Mouse (Mus musculus): ENCODE data around the gene Polk. TPM values are rescaled to one million over a fixed set of nuclear protein-coding genes. Genes with fewer than 3 reads are reported as not detected.

Gene Polk
- 10 to 100 TPM; 23.3 to 28.0 TPM for polyA plus RNA-seq (2017; shearing (Covaris generic))

- ATAC-seq = peak; percentile 91
Measured at GRCm38 (mm10) chr13:96542081-96542889, at the start of gene Polk, which contains the start of gene Col4a3bp. Gene Polk (minus strand): TSS chr13:96542579. Gene Col4a3bp (plus strand): TSS chr13:96542618.

DNA sequence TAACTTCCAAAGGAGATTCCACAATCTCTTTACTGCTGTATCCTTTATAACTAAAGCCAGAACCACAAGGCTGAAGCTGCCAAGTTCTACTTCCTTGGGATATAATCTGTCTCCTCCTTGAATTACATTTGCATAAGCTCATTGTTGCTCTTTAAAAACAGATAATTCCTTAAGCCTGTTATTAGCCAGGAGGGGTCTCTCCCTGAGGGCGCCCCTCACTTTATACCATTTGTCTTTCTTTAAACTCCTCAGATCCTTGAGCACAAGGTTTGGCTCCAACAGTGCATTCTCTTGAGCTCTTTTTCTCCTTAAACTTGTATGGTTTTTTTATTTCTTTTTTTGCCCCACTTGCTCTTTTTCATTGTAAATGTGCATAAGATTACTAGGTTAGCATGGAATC, 46.3 kb upstream of the Polk start:
- ATAC-seq = no peak

- no peak for ATAC-seq
Measured at GRCm38 (mm10) chr13:96586540-96586939, 44.2 kb upstream of the Polk start.

DNA sequence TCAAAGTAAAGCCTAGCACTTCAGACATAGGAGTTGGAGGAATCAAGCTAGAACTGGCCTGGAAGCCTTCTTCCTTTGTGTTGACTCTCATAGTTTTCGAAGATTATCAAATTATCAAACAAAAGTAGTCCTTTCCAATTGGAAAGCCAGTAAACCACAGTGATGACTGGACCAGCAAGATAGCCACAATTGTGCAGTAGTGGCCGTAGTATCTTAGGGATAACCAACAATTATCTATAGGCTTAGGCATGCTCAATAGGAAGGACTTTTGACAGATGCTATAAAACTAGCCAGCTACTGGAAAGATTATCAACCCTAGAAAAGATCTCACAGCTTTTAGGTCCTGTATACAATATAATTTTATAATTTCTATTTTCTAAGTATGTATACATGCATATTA, 41.8 kb upstream of the Polk start:
- no peak for ATAC-seq

- no peak for ATAC-seq
Measured at GRCm38 (mm10) chr13:96579979-96580378, 37.6 kb upstream of the Polk start.

DNA sequence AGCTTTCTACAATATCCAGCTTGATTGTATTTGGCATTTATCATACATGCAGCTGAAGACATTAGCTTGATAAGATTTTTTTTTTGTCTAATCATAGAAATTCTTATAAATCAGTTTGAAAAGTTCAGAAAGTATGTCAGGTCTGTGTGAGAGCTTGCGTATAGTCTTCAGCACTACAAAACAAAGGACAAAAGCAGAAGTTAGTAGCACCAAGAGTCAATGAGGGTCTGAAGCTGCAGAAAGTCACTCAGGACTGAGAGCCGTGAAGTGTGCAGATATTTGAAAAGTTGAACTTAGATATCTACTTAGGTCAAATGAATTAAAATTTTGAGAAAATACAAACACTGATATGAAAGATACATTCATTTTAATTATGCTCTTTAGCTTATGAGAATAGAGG, 36.7 kb upstream of the Polk start:
- ATAC-seq = no peak

GRCm38 (mm10) chr13:96574170-96574569, 31.8 kb upstream of the Polk start:
- no peak for ATAC-seq

DNA sequence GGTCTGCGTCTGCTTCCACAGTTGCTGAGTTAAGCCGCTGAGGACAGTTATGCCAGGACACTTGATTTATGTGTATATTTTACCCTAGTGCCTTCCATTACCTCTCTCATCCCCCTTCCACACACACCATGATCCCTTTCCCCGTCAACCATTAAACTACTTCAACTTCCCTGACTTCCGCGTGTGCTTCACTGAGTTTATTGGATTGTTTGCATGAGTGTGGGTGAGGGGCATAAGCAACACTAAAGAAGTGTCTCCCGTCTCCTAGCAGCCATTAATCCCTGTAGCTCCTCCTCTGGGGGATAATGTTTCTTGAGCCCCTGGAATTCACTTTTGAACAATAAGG, 28.6 kb upstream of the Polk start:
- ATAC-seq = no peak

GRCm38 (mm10) chr13:96570313-96571015, 28.1 kb upstream of the Polk start:
- no peak for ATAC-seq

DNA sequence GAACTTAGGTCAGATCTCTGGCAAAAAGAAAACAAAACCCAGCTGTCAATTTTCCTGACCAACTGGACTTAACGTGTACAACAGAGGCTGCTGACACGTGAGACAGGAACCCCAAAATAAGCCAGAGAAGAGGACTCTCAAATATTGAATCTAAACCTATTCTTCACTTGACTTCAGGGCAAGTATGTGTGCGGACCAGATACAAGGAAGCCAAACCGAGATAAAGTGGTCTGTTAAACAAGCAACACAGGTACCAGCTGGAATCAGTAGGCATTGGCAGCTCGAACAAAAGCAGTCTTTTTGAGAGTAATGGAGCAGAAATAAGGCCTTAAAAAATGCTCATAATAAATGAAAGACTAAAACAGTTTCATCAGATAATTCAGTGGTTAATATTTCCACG, 25.6 kb upstream of the Polk start:
- ATAC-seq = no peak

- peak; percentile 97 for ATAC-seq
Measured at GRCm38 (mm10) chr13:96555099-96555498, 12.7 kb upstream of the Polk start.

GRCm38 (mm10) chr13:96547941-96548340, 5.6 kb upstream of the Polk start:
- ATAC-seq = peak; percentile 34

GRCm38 (mm10) chr13:96547250-96547649, 4.9 kb upstream of the Polk start:
- no peak for ATAC-seq

DNA sequence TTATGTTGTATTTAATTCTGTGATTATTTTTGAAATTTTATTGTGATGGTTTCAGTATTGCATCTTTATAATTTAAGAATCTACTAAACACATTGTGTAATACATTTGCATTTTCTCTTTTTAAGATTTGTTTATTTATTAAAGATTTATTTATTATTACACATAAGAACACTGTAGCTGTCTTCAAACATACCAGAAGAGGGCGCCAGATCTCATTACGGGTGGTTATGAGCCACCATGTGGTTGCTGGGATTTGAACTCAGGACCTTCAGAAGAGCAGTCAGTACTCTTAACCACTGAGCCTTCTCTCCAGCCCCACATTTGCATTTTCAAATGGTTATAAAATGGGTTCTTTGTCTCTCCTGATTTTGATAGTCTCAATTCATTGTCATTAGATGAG, 2.1 kb upstream of the Polk start:
- ATAC-seq = no peak

DNA sequence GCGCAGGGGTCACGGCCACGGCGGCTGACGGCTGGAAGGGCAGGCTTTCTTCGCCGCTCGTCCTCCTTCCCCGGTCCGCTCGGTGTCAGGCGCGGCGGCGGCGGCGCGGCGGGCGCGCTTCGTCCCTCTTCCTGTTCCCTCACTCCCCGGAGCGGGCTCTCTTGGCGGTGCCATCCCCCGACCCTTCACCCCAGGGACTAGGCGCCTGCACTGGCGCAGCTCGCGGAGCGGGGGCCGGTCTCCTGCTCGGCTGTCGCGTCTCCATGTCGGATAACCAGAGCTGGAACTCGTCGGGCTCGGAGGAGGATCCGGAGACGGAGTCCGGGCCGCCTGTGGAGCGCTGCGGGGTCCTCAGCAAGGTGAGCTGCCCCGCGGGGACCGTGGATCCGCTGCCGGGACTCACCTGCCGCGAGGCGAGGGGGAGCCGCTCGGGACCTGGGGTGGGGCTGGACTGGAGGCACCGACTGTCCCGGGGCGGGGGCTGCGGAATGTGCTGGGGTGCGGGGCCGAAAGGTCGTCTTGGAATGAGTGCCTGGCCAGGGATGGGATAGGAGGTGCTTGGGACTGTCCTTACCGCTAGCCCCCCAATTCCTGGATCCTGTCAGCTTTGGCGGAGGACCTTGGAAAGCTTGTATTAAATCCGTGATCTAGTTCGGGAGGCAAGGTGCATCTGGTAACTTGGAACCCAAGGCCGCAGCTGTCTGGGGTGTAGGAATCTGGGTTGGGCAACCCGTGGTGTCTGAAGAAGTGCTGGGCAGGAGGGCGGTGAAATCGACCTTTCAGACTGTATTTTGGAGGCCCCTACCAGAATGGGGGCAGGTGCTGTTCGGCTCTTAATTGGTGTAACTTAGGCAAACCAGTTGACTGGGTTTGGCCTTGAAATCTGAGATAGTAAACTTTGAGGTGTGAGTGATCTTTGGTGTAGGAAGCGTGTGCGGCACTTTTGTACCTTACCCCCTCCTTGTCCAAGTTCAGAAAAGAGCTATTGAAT, 817 bp upstream of the Polk start:
- peak; percentile 36 for ATAC-seq

DNA sequence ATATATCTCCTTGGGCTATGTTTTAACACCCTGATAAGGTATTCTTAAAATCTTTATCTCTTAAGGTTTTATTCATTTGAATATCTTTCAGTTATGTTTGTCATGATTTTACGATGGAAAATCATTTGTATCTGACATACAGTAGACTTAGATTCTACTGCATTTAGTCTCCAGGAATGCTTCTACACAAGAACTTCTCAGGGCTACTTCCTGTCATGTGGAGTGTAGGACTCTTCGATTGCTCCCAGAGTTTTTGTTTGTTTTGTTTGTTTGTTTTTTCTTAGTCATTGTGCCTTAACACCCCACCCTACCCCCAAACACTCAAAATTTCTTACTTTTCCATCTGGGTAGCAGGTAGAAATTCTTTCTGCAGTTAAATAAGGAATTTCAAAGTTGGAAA, 998 bp downstream of the Polk start:
- no peak for ATAC-seq

- ATAC-seq = no peak
Measured at GRCm38 (mm10) chr13:96538103-96538502, 4.3 kb downstream of the Polk start.

- no peak for ATAC-seq
Measured at GRCm38 (mm10) chr13:96536821-96537572, 5.4 kb downstream of the Polk start.

DNA sequence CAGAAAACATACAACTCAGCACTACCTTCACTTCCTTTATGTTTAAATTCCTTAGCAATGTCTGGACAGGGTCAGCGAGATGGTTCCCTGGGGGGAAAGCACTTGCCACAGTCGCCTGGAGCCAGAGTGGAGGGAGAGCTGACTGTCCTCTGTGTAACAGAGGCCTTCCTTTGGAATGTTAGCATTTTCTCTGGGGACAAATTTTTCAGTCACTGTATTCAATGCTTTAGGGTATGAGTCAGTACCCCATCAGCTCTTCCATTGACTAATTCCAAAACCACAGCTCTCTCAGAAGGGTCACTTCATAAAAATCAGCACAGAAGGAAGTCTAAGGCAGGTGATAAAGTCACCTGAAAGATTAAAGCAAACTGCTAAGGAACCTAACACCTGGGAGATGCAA, 8.6 kb downstream of the Polk start:
- no peak for ATAC-seq

GRCm38 (mm10) chr13:96532176-96532575, 10.2 kb downstream of the Polk start:
- ATAC-seq = no peak

DNA sequence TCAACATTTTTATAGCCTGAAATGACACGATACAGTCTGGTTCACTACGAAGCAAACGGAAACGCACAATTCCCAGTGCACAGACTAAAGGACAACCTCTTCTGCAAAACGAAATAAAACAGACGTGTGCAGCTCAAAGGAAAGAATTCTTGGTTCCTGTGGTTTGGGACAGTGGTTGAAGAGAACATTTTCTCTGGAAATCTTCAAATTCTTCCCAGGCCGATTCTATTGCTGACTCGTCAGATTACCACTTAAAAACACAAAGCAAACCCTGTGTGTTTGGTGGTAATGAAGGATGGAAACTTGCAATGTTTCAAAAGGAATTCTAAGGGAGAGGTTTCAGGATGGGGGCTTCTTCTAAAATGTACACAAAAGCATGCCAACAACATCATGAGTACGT, 12.3 kb downstream of the Polk start:
- no peak for ATAC-seq

- no peak for ATAC-seq
Measured at GRCm38 (mm10) chr13:96529542-96529941, 12.8 kb downstream of the Polk start.
